Mouse (Mus musculus) lung, embryonic 14.5 days (tissue): ENCODE results near the gene H2-Ke6. TPM values are rescaled to one million over a fixed set of nuclear protein-coding genes. Genes with fewer than 3 reads are reported as not detected.

Experiments used
- ATAC-seq: fragments of 200-750 bp; cut with Nextera tagmentation; 2 replicates; pipeline ENCODE4 v1.8.0; 2017; ENCODE audit warnings: mild to moderate bottlenecking, moderate TSS enrichment, moderate library complexity; ENCODE audit not compliant: insufficient read depth
- DNase-seq: peaks from one replicate; pipeline ENCODE4 v3.0.0-alpha.2; 2015
- H3K27ac ChIP-seq: fragments of 300-500 bp; sonication (generic); 2 replicates; pipeline ENCODE4 v1.5.1; 2014; ENCODE audit warnings: low read depth, mild to moderate bottlenecking, moderate library complexity
- H3K27me3 ChIP-seq: fragments of 300-500 bp; sonication (generic); 2 replicates; pipeline ENCODE4 v1.6.1; 2014; ENCODE audit warnings: low read length, control low read depth; ENCODE audit not compliant: insufficient read depth
- H3K36me3 ChIP-seq: fragments of 300-500 bp; sonication (generic); 2 replicates; pipeline ENCODE4 v1.6.1; 2014; ENCODE audit warnings: control low read depth; ENCODE audit not compliant: insufficient read depth
- H3K4me1 ChIP-seq: fragments of 300-500 bp; sonication (generic); 2 replicates; pipeline ENCODE4 v1.6.1; 2014; ENCODE audit warnings: antibody characterized with exemption, control low read depth; ENCODE audit not compliant: insufficient read depth
- H3K4me2 ChIP-seq: fragments of 300-500 bp; sonication (generic); 2 replicates; pipeline ENCODE4 v1.6.1; 2014; ENCODE audit warnings: mild to moderate bottlenecking
- H3K4me3 ChIP-seq: fragments of 300-500 bp; sonication (generic); 2 replicates; pipeline ENCODE4 v1.5.1; 2014; ENCODE audit warnings: low read depth, low read length
- H3K9ac ChIP-seq: fragments of 300-500 bp; sonication (generic); 2 replicates; pipeline ENCODE4 v1.6.1; 2014
- H3K9me3 ChIP-seq: fragments of 300-500 bp; sonication (generic); 2 replicates; pipeline ENCODE4 v1.6.1; 2016; ENCODE audit warnings: low read depth, low read length, control low read depth
- CTCF ChIP-seq: IDR thresholded peaks from 2 replicates; pipeline ENCODE4 v1.5.1; 2016; ENCODE audit warnings: antibody characterized with exemption, low read depth
- WGBS: fragments of 180-500 bp; shearing (Covaris S2); extraction: QIAGEN DNeasy Blood & Tissue Kit; methylation state at CpG from one replicate; pipeline ENCODE4 v1.1.7; 2014; 5-methylcytosine and 5-hydroxymethylcytosine counted together
- polyA plus RNA-seq: library from polyadenylated mRNA; unstranded; fragments of >200 nt; fragmentation: Nextera tagmentation; extraction: Ambion mirVana; gene quantifications from 2 replicates; pipeline ENCODE4 v1.2.1, GENCODE M21; 2014

Gene H2-Ke6
- polyA plus RNA-seq = 35.9 and 40.6 TPM in 2 replicates

DNA sequence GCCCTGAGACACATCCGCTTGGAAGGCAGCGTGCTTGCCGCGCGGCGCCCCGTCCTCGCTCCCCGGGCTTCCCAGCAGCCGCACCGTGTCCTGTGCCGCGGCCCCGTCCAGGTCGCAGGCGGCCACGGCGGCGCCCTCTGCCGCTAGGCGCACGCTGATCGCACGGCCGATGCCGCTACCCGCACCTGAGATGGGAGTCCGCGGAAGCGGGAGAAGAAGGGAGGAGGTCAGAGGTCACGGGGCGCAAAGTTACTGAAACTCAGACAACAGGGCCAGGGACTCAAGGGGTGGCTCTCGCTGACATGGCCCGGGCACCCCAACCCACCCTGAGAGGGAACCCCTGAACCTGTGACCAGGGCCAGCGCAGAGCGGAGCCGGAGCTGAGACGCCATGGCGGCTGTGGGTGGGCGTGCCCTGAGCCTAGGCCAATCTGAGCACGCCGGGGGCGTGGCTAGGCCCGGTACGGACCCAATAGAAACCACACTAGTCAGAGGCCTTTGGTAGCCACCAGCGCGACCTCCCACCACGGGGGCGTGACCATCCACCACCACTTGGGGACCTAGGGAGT, at the start of gene H2-Ke6:
TSS of gene H2-Ke6 (minus strand) at position 405 of the 568 bp plus-strand sequence.
- Histone ChIP-seq H3K9me3 (no peaks in the 10 kb centered on the region), H3K36me3 (peaks cover 30% of the 10 kb centered on the region), H3K9ac (peak within 1 kb of the TSS; percentile 65), H3K27ac (peak within 1 kb of the TSS; percentile 79), H3K27me3 (no peaks in the 10 kb centered on the region), H3K4me2 (peak within 1 kb of the TSS; percentile 98), H3K4me1 (peaks cover 35% of the 10 kb centered on the region; the same call in 1 of the 2 replicates), H3K4me3 (peak within 1 kb of the TSS; percentile 79)
- no peak; the same call in 1 of the 2 replicates for TF ChIP-seq CTCF
- WGBS = 1% methylated on average over 49 of the region's 49 CpGs
- ATAC-seq (peak; percentile 75), DNase-seq (peak; percentile 98)

DNA sequence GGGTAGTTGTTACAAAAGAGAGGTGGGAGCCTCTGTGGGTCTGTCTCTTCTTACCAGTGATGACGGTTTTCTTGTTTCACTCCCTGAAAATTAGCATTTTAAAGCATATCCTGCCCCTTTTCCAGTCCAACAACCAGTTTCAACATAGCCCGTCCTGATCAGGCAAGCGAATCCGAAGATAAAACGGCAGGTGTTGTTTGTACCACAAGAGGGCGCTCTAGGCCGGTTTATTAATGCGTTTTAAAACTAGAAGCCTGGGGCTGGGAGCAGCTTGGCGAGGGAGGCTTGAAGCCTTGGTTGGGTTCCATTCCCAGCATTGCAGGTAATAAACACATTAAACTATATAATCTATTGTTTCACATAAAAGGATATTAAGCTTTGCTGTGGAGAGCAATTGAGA, 49.7 kb upstream of the H2-Ke6 start:
- Histone ChIP-seq H3K9me3 (no peaks in the 10 kb centered on the region), H3K36me3 (no peaks in the 10 kb centered on the region), H3K4me1 (no peaks in the 10 kb centered on the region), H3K27ac (no peak overlapping the region), H3K4me2 (no peak overlapping the region), H3K4me3 (no peak overlapping the region), H3K9ac (no peak overlapping the region), H3K27me3 (peaks cover 6% of the 10 kb centered on the region; the same call in 1 of the 2 replicates)
- 1% methylated on average over 9 of the region's 9 CpGs for WGBS
- DNase-seq = peak; percentile 94
- TF ChIP-seq CTCF = peak; percentile 80
- no peak for ATAC-seq

DNA sequence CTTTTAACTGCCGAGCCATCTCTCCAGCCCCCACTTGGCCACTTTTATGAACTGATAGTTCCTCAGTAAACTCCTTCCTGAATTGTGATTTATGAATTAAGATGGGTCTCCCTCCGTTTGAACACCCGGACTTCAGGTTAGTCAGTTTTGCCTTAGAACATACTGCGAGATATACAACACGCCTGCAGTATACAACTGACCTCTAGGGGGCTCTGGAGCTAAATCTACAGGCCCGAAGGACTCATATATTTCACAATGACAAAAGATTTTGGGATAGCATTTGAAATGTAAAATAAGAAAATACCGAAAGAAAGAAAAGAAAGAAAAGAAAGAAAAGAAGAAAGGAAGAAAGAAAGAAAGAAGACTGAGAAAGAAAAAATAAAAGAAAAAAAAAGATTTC, 47.4 kb upstream of the H2-Ke6 start:
- peak; percentile 71 for TF ChIP-seq CTCF
- ATAC-seq (no peak), DNase-seq (peak; percentile 86)
- H3K4me2 ChIP-seq = no peak overlapping the region
- 37% methylated on average over 7 of the region's 7 CpGs for WGBS
- H3K27ac ChIP-seq = no peak overlapping the region
- no peak overlapping the region for H3K4me3 ChIP-seq
- H3K9ac ChIP-seq = no peak overlapping the region
- H3K27me3 ChIP-seq = peaks cover 6% of the 10 kb centered on the region; the same call in 1 of the 2 replicates
- no peaks in the 10 kb centered on the region for H3K4me1 ChIP-seq
- H3K36me3 ChIP-seq = no peaks in the 10 kb centered on the region
- H3K9me3 ChIP-seq = no peaks in the 10 kb centered on the region

DNA sequence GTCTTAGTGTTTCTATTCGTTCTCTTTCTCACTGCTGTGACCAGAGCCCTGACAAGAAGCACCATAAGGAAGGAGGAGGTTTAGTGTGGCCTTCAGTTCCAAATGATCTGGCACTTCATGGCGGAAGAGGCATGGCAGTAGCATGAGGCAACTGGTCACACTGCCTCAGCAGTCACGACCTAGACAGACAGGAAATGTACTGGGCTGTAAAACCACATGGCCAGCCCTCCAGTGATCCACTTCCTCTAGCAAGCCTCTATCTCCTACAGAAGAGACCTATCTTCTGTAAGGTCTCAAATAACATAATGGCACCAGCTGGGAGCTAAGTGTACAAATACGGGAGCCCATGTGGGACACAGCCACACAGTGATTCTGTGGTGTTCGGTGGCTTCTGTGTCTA, 44.2 kb upstream of the H2-Ke6 start:
- ATAC-seq = no peak
- Histone ChIP-seq H3K4me2 (no peak overlapping the region), H3K9ac (no peak overlapping the region), H3K27ac (no peak overlapping the region), H3K4me1 (no peaks in the 10 kb centered on the region), H3K36me3 (no peaks in the 10 kb centered on the region), H3K9me3 (no peaks in the 10 kb centered on the region), H3K27me3 (peaks cover 6% of the 10 kb centered on the region; the same call in 1 of the 2 replicates), H3K4me3 (no peak overlapping the region)
- DNase-seq = no peak
- 67% methylated on average over 5 of the region's 5 CpGs for WGBS
- TF ChIP-seq CTCF = no peak

GRCm38 (mm10) chr17:34068864-34069263, 41.0 kb upstream of the H2-Ke6 start:
- H3K9me3 ChIP-seq = no peaks in the 10 kb centered on the region
- no peaks in the 10 kb centered on the region for H3K4me1 ChIP-seq
- H3K27ac ChIP-seq = no peak overlapping the region
- H3K4me2 ChIP-seq = no peak overlapping the region
- H3K27me3 ChIP-seq = no peaks in the 10 kb centered on the region
- H3K4me3 ChIP-seq = no peak overlapping the region
- DNase-seq = no peak
- H3K36me3 ChIP-seq = no peaks in the 10 kb centered on the region
- 43% methylated on average over 3 of the region's 3 CpGs for WGBS
- no peak for TF ChIP-seq CTCF
- no peak overlapping the region for H3K9ac ChIP-seq
- no peak for ATAC-seq

- ATAC-seq (no peak), DNase-seq (no peak)
- Histone ChIP-seq H3K9ac (no peak overlapping the region), H3K27ac (no peak overlapping the region), H3K4me2 (no peak overlapping the region), H3K27me3 (no peaks in the 10 kb centered on the region), H3K9me3 (no peaks in the 10 kb centered on the region), H3K36me3 (no peaks in the 10 kb centered on the region), H3K4me1 (no peaks in the 10 kb centered on the region), H3K4me3 (no peak overlapping the region)
- no peak for TF ChIP-seq CTCF
- WGBS = 42% methylated on average over 7 of the region's 7 CpGs
Observed at GRCm38 (mm10) chr17:34057224-34057623, 29.4 kb upstream of the H2-Ke6 start.

DNA sequence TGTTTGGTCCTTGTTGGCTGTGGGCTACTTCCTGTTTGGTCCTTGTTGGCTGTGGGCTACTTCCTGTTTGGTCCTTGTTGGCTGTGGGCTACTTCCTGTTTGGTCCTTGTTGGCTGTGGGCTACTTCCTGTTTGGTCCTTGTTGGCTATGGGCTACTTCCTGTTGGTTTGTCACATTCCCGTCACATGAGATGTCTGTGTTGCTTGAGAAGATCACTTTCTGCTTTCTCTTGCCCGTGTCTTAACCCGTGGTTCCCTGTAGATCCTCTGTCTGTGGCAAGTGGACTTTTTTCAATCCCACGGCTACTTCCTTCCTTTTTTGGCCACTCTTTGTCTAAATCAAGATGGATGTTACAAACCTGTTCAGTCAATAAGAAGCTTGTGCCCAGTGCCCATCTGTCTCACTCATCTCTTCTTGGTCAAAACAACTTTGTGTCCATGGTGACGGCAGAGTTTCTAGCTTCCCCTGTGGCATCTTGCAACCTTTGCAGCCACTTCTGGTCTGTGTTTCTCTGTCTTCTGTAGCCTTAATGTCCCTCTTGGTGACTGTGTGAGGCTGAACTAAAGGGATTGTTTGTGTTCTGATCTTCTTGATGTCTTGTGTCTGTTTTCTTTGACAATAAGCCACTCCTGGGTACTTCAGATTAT, 19.7 kb upstream of the H2-Ke6 start:
- H3K4me3 ChIP-seq = no peak overlapping the region
- no peak for ATAC-seq
- no peaks in the 10 kb centered on the region for H3K9me3 ChIP-seq
- H3K27ac ChIP-seq = no peak overlapping the region
- H3K9ac ChIP-seq = no peak overlapping the region
- no peak overlapping the region for H3K4me2 ChIP-seq
- no peaks in the 10 kb centered on the region for H3K27me3 ChIP-seq
- no peaks in the 10 kb centered on the region for H3K4me1 ChIP-seq
- no peak for TF ChIP-seq CTCF
- no peak for DNase-seq
- no peaks in the 10 kb centered on the region for H3K36me3 ChIP-seq
- WGBS = 82% methylated on average over 5 of the region's 5 CpGs
